Mouse (Mus musculus) megakaryocyte, embryonic 14.5 days (primary cell): Measurements from ENCODE around the gene Adamts4.

Experiments used
- FLI1 ChIP-seq: IDR thresholded peaks from 2 replicates; pipeline ENCODE4 v1.6.1; 2012; ENCODE audit warnings: low read length, inconsistent platforms, mixed read lengths
- GATA1 ChIP-seq: IDR thresholded peaks from 3 replicates; pipeline ENCODE4 v1.6.1; 2012; ENCODE audit warnings: mixed read lengths, low read length, inconsistent platforms, borderline replicate concordance

GRCm38 (mm10) chr1:171240911-171241310 is 9.3 kb upstream of the Adamts4 start:
- TF ChIP-seq GATA1 (no peak), FLI1 (no peak)
